Mouse (Mus musculus): ENCODE results near the gene Gm42957.

DNA sequence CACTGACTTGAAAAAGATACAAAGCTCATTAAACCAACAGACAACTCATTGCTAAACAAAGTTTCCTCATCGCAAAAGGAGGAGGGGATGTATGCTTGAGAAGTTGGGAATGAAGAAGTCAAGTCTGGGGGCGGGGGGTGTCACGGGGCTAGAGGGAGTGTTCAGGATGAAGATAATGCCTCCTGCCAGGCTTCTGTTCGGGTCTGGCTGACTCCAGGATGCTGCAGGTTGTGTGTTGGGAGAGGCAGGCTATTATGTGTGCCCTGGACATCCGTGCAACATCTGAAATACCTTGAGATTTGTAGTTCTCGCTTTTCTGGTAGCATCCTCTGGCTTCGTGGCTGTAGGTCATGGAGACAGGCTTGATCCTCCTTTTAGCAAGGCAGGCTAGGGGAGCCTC, 43.2 kb downstream of the Gm42957 start:
- TF ChIP-seq POLR2A (IDR thresholded peaks at IDR 0.05; ENCODE audit: low read depth, low read length) (no peak), CTCF (IDR thresholded peaks at IDR 0.05; ENCODE audit: extremely low read depth, insufficient read depth, insufficient read length, insufficient replicate concordance) (no peak)

All from spleen, adult 2 months (tissue).